Mouse (Mus musculus) midbrain, postnatal 0 days (tissue): ENCODE results near the gene H13. TPM values are rescaled to one million over a fixed set of nuclear protein-coding genes. Genes with fewer than 3 reads are reported as not detected.
A peak's percentile ranks its signal among the peaks of the same experiment; 100 is the strongest.

ENCODE experiments used
- ATAC-seq: fragments of 200-750 bp; cut with Nextera tagmentation; 2 replicates; pipeline ENCODE4 v1.8.0; 2017; ENCODE audit warnings: moderate number of reproducible peaks, mild to moderate bottlenecking, moderate TSS enrichment, moderate library complexity; ENCODE audit not compliant: low FRiP score
- DNase-seq: peaks from one replicate; pipeline ENCODE4 v3.0.0-alpha.2; 2015; ENCODE audit warnings: low spot score
- H3K27ac ChIP-seq: fragments of 300-500 bp; sonication (generic); 2 replicates; pipeline ENCODE4 v1.5.1; 2014; ENCODE audit warnings: low read depth, mild to moderate bottlenecking, low read length, mixed read lengths
- H3K27me3 ChIP-seq: fragments of 300-500 bp; sonication (generic); 2 replicates; pipeline ENCODE4 v1.6.1; 2014; ENCODE audit warnings: low read length, control low read depth, mixed read lengths; ENCODE audit not compliant: insufficient read depth
- H3K36me3 ChIP-seq: fragments of 300-500 bp; sonication (generic); 2 replicates; pipeline ENCODE4 v1.6.1; 2014; ENCODE audit warnings: low read length, control low read depth, mixed read lengths; ENCODE audit not compliant: insufficient read depth
- H3K4me1 ChIP-seq: fragments of 300-500 bp; sonication (generic); 2 replicates; pipeline ENCODE4 v1.6.1; 2014; ENCODE audit warnings: mild to moderate bottlenecking, control low read depth, antibody characterized with exemption, low read length, mixed read lengths; ENCODE audit not compliant: insufficient read depth
- H3K4me2 ChIP-seq: fragments of 300-500 bp; sonication (generic); 2 replicates; pipeline ENCODE4 v1.6.1; 2014; ENCODE audit warnings: low read depth, mild to moderate bottlenecking, low read length, mixed read lengths; ENCODE audit not compliant: poor library complexity, severe bottlenecking
- H3K4me3 ChIP-seq: fragments of 300-500 bp; sonication (generic); 2 replicates; pipeline ENCODE4 v1.5.1; 2014; ENCODE audit warnings: low read depth, mild to moderate bottlenecking, low read length, moderate library complexity
- H3K9ac ChIP-seq: fragments of 300-500 bp; sonication (generic); replicated peaks from 2 replicates; pipeline ENCODE4 v1.6.1; 2014; ENCODE audit warnings: mild to moderate bottlenecking, low read length, moderate library complexity, mixed read lengths; ENCODE audit not compliant: poor library complexity, severe bottlenecking
- H3K9me3 ChIP-seq: fragments of 300-500 bp; sonication (generic); 2 replicates; pipeline ENCODE4 v1.6.1; 2016; ENCODE audit warnings: low read length, control low read depth
- CTCF ChIP-seq: IDR thresholded peaks from 2 replicates; pipeline ENCODE4 v1.5.1; 2016; ENCODE audit warnings: antibody characterized with exemption, mild to moderate bottlenecking
- WGBS: fragments of 180-500 bp; shearing (Covaris S2); extraction: QIAGEN DNeasy Blood & Tissue Kit; methylation state at CpG from one replicate; pipeline ENCODE4 v1.1.7; 2014; 5-methylcytosine and 5-hydroxymethylcytosine counted together
- polyA plus RNA-seq: library from polyadenylated mRNA; unstranded; fragments of >200 nt; fragmentation: Nextera tagmentation; extraction: Ambion mirVana; gene quantifications from 2 replicates; pipeline ENCODE4 v1.2.1, GENCODE M21; 2015
- total RNA-seq: library from RNA; depleted of rRNA; stranded (reverse); fragments of >200 nt; gene quantifications from 2 replicates; pipeline ENCODE4 v1.2.3, GENCODE M21; 2014

Gene H13
- total and polyA plus RNA-seq, 2 experiments from 2014 or later: 166 to 175 TPM

DNA sequence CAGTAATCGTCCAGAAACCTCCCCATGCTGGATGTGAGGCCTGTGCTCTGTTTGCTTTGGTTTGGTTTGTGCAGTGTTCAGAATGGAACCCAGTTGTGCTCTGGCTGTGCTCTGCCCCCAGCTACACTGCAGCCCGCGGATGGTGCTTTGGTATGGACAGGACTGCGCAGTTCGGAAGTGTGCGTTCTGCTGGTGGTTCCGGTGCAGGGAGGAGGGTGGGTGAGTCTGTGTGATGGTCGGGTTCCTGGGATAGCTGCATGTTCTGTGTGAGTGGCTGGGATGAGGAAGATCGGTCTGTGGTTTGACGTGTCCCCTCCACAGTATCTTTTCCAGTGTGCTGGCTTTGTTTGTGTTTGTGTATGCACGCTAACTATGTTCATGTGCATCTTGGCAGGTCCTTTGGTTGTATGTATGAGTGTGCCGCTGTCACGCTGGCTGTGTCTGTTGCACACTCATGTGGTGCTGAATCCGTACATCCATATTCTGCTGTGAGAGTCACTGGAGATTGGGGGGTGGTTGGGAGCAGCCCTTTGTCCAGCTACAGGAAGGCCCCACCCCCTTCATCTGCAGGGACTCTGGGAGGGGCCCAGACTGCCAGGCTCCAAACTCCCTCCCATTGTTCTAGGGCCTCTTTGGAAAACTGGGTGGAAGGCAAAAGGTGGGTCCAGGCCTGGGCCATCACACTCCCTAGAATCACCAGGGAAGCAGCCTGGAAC, 58.7 kb downstream of the H13 start:
- H3K4me3 ChIP-seq: no peak overlapping the region
- ATAC-seq (no peak), DNase-seq (no peak)
- TF ChIP-seq CTCF: no peak
- no peak overlapping the region for H3K9ac ChIP-seq
- peaks cover 5% of the 10 kb centered on the region; the same call in 1 of the 2 replicates for H3K4me1 ChIP-seq
- no peaks in the 10 kb centered on the region for H3K27me3 ChIP-seq
- WGBS: 82% methylated on average over 14 of the region's 14 CpGs
- no peak overlapping the region for H3K4me2 ChIP-seq
- H3K36me3 ChIP-seq: no peaks in the 10 kb centered on the region
- no peak overlapping the region for H3K27ac ChIP-seq
- no peaks in the 10 kb centered on the region for H3K9me3 ChIP-seq

DNA sequence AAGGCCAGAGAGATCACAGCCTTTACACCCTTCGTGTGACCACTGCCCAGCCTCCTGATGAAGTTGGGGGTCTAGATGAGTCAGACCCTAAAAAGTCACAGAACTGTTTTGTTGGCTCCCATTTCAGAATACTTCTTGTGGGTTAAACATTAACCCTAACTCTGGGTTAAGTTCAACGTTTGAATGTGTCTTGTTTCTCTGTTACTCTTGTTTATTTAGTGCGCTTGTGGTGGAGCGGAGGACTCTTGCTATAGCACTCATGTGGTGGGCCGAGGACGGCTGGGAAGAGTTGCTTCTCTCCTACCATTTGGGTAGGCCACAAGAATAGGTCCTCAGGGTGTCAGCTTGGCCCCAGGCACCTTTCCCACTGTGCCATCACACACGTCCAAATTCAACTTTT, 59.3 kb downstream of the H13 start:
- no peak overlapping the region for H3K9ac ChIP-seq
- no peak for TF ChIP-seq CTCF
- H3K4me1 ChIP-seq: peaks cover 5% of the 10 kb centered on the region; the same call in 1 of the 2 replicates
- H3K9me3 ChIP-seq: no peaks in the 10 kb centered on the region
- 88% methylated on average over 7 of the region's 7 CpGs for whole genome bisulfite sequencing
- DNase-seq (no peak), ATAC-seq (no peak)
- no peaks in the 10 kb centered on the region for H3K36me3 ChIP-seq
- H3K27ac ChIP-seq: no peak overlapping the region
- H3K4me3 ChIP-seq: no peak overlapping the region
- no peaks in the 10 kb centered on the region for H3K27me3 ChIP-seq
- H3K4me2 ChIP-seq: no peak overlapping the region

- Histone ChIP-seq H3K4me1 (0 out of 2 replicates have a peak, but pooled peaks cover under 1% of the 10 kb centered on the region), H3K4me2 (no peak overlapping the region), H3K9me3 (no peaks in the 10 kb centered on the region), H3K36me3 (no peaks in the 10 kb centered on the region), H3K4me3 (no peak overlapping the region), H3K27ac (peak overlapping the region; percentile 26; the same call in 1 of the 2 replicates), H3K27me3 (no peaks in the 10 kb centered on the region), H3K9ac (no peak overlapping the region)
- no peak for TF ChIP-seq CTCF
- peak; percentile 24 for ATAC-seq
- 71% methylated on average over 8 of the region's 8 CpGs for WGBS
- DNase-seq: no peak
Measured at GRCm38 (mm10) chr2:152729013-152729635, 59.9 kb downstream of the H13 start.

- H3K9me3 ChIP-seq: no peaks in the 10 kb centered on the region
- peak overlapping the region; percentile 26; the same call in 1 of the 2 replicates for H3K27ac ChIP-seq
- H3K9ac ChIP-seq: no peak overlapping the region
- H3K36me3 ChIP-seq: no peaks in the 10 kb centered on the region
- ATAC-seq (peak; percentile 41; the same call in 1 of the 2 replicates), DNase-seq (peak; percentile 48)
- no peak overlapping the region for H3K4me2 ChIP-seq
- no peak overlapping the region for H3K4me3 ChIP-seq
- H3K4me1 ChIP-seq: no peaks in the 10 kb centered on the region
- TF ChIP-seq CTCF: no peak
- 54% methylated on average over 7 of the region's 7 CpGs for WGBS
- no peaks in the 10 kb centered on the region for H3K27me3 ChIP-seq
Measured at GRCm38 (mm10) chr2:152729636-152730020, 60.4 kb downstream of the H13 start.

- no peak for ATAC-seq
- Histone ChIP-seq H3K4me3 (no peak overlapping the region), H3K4me2 (no peak overlapping the region), H3K27ac (no peak overlapping the region), H3K9ac (no peak overlapping the region), H3K36me3 (no peaks in the 10 kb centered on the region), H3K9me3 (no peaks in the 10 kb centered on the region), H3K4me1 (peaks cover 3% of the 10 kb centered on the region; the same call in 1 of the 2 replicates), H3K27me3 (no peaks in the 10 kb centered on the region)
- WGBS: 91% methylated on average over 2 of the region's 2 CpGs
- no peak for DNase-seq
- no peak for TF ChIP-seq CTCF
Measured at GRCm38 (mm10) chr2:152733201-152733600, 63.9 kb downstream of the H13 start.

DNA sequence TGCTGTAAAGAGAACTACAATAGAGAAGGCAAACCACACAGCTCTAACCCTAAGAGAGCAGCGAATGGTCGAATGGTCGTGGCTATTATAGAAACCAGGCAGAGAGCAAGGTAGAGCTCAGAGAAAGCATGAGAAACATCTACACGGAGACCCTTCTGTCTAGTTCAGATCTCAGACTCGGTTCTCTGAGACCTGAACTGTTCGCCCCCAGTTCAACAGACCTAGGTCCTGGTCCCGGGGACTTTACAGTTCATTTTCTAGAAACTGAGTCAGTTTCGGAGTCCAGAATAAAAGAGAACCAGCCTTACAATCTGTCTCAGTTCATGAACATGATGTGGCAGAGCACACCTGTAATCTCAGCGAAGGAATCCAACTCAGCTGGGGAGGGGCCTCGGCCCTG, 65.2 kb downstream of the H13 start:
- no peak for TF ChIP-seq CTCF
- no peaks in the 10 kb centered on the region for H3K27me3 ChIP-seq
- WGBS: 9% methylated on average over 10 of the region's 10 CpGs
- peak overlapping the region; percentile 45 for H3K4me3 ChIP-seq
- peak; percentile 18; the same call in 1 of the 2 replicates for ATAC-seq
- no peaks in the 10 kb centered on the region for H3K9me3 ChIP-seq
- H3K9ac ChIP-seq: no peak overlapping the region; the same call in 1 of the 2 replicates
- no peak for DNase-seq
- H3K27ac ChIP-seq: no peak overlapping the region; the same call in 1 of the 2 replicates
- peak overlapping the region; percentile 85 for H3K4me2 ChIP-seq
- H3K4me1 ChIP-seq: peaks cover 3% of the 10 kb centered on the region; the same call in 1 of the 2 replicates
- no peaks in the 10 kb centered on the region for H3K36me3 ChIP-seq
